In the genomic region with DNA sequence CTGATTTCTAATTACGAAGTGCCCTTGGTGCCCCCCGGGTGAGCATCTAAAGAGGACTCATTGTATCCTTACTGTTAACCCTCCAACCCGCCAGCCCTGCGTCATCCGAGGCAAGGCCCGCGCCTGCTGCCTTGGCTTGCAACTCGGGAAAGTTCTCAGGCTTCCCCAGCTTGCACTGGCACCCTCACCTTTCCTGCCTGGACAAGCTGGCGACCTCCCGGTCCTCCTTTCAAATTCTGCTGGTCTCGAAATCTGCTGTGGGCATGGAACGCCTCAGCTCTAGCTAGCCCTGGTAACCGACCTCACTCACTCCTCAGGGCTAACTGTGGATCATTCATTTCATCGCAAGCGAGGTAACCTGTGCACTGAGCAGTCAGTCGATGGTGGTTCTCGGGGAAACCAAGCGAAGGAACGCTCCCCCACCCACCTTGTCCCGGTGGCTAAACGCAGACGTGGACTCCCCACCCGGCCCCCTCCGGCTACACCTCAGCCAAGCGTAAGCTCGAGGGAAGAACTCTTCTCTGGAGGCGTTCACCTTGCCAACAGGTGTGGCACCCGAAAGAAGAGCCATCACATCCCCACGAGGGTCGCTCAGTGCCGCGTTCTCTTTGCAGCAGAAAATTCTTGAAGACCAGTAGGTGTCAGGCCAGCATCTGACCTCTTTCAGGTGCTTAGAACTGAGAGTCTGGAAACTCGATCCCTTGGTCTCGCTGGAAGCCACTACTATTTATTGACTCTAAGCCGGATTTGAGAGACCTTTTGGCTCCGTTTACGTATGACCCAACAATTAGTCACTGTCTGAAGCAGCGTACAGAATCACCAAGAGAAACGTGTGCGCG, we compare ENCODE assay signal across 8 mouse cellular contexts. TPM values are rescaled to one million over a fixed set of nuclear protein-coding genes. Genes with fewer than 3 reads are reported as not detected.
DNase-seq lines count a peak whose midpoint lies in the region; ATAC-seq and TF ChIP-seq lines count a peak whose summit lies in the region.

No protein-coding gene starts in this region.

- peak; percentile 43 for DNase-seq in ovary, adult 18-20 months (ENCODE audit: low spot score)
- DNase-seq in ovary, postnatal 10 days (ENCODE audit: low spot score), result no peak
- peak; percentile 47 for DNase-seq in retina, adult 2 months (ENCODE audit: low read depth, low spot score)
- no peak for DNase-seq in layer of hippocampus, postnatal 14 days (ENCODE audit: low spot score in 2 of 2)

- peak overlapping the region; percentile 89 for H3K4me2 ChIP-seq in forebrain, embryonic 12.5 days
- peak overlapping the region; percentile 93 for H3K4me2 ChIP-seq in intestine, embryonic 15.5 days (replicated peaks)
- H3K4me2 ChIP-seq in lung, embryonic 16.5 days (ENCODE audit: low read depth, low read length), result peak overlapping the region; percentile 95

- H3K4me1 ChIP-seq in bone marrow macrophage, adult 2 months (ENCODE audit: control insufficient read depth, insufficient read depth, low read length), result peaks cover 28% of the 10 kb centered on the region
- H3K4me1 ChIP-seq in forebrain, embryonic 12.5 days, result peaks cover 38% of the 10 kb centered on the region
- H3K4me1 ChIP-seq in intestine, embryonic 15.5 days (replicated peaks), result peaks cover 21% of the 10 kb centered on the region
- peaks cover 27% of the 10 kb centered on the region for H3K4me1 ChIP-seq in lung, embryonic 16.5 days (replicated peaks; ENCODE audit: control insufficient read depth, insufficient read depth, low read length)

- H3K9me3 ChIP-seq in forebrain, embryonic 12.5 days, result no peaks in the 10 kb centered on the region
- no peaks in the 10 kb centered on the region for H3K9me3 ChIP-seq in intestine, embryonic 15.5 days
- no peaks in the 10 kb centered on the region for H3K9me3 ChIP-seq in lung, embryonic 16.5 days (ENCODE audit: control insufficient read depth, low read length)

- no peak for TF ChIP-seq POLR2A in bone marrow macrophage, adult 2 months (IDR thresholded peaks at IDR 0.05; ENCODE audit: borderline replicate concordance, low read depth, low read length)

- under 1% methylated on average over 41 of the region's 41 CpGs for WGBS in forebrain, embryonic 12.5 days
- under 1% methylated on average over 41 of the region's 41 CpGs for WGBS in intestine, embryonic 15.5 days
- under 1% methylated on average over 41 of the region's 41 CpGs for WGBS in lung, embryonic 16.5 days

- no peak for ATAC-seq in forebrain, embryonic 12.5 days (ENCODE audit: low FRiP score)
- peak; percentile 6 for ATAC-seq in intestine, embryonic 15.5 days
- 0 out of 2 replicates have a peak, but pooled peaks have one; percentile 2 for ATAC-seq in lung, embryonic 16.5 days (ENCODE audit: low read depth)

- H3K36me3 ChIP-seq in forebrain, embryonic 12.5 days (replicated peaks), result no peaks in the 10 kb centered on the region
- no peaks in the 10 kb centered on the region for H3K36me3 ChIP-seq in intestine, embryonic 15.5 days
- no peaks in the 10 kb centered on the region for H3K36me3 ChIP-seq in lung, embryonic 16.5 days (ENCODE audit: control insufficient read depth, insufficient read depth, low read length)

- H3K4me3 ChIP-seq in bone marrow macrophage, adult 2 months (ENCODE audit: insufficient read depth, low read length), result peak overlapping the region; percentile 97
- H3K4me3 ChIP-seq in forebrain, embryonic 12.5 days (replicated peaks), result peak overlapping the region; percentile 80
- H3K4me3 ChIP-seq in intestine, embryonic 15.5 days (replicated peaks), result peak overlapping the region; percentile 91
- peak overlapping the region; percentile 88 for H3K4me3 ChIP-seq in lung, embryonic 16.5 days (ENCODE audit: low read length)

- peak overlapping the region; percentile 82 for H3K27ac ChIP-seq in bone marrow macrophage, adult 2 months (ENCODE audit: insufficient read depth, low read depth, low read length)
- H3K27ac ChIP-seq in forebrain, embryonic 12.5 days, result peak overlapping the region; percentile 95
- peak overlapping the region; percentile 91 for H3K27ac ChIP-seq in intestine, embryonic 15.5 days
- H3K27ac ChIP-seq in lung, embryonic 16.5 days (ENCODE audit: low read length), result peak overlapping the region; percentile 98

- H3K9ac ChIP-seq in forebrain, embryonic 12.5 days, result peak overlapping the region; percentile 79
- H3K9ac ChIP-seq in intestine, embryonic 15.5 days, result peak overlapping the region; percentile 60
- peak overlapping the region; percentile 96 for H3K9ac ChIP-seq in lung, embryonic 16.5 days (ENCODE audit: low read length)

- peaks cover 14% of the 10 kb centered on the region for H3K27me3 ChIP-seq in forebrain, embryonic 12.5 days
- H3K27me3 ChIP-seq in intestine, embryonic 15.5 days (replicated peaks), result no peaks in the 10 kb centered on the region
- no peaks in the 10 kb centered on the region for H3K27me3 ChIP-seq in lung, embryonic 16.5 days (ENCODE audit: control insufficient read depth, insufficient read depth, low read depth, low read length)

- no peak for TF ChIP-seq CTCF in bone marrow macrophage, adult 2 months (IDR thresholded peaks at IDR 0.05; ENCODE audit: low read depth, low read length)

RNA-seq across cellular contexts. Expression of gene Atxn1, which starts 1.0 kb away (rescaled TPM):
- polyA plus RNA-seq in bone marrow macrophage, adult 2 months (2012; ENCODE audit: insufficient read depth, insufficient read length, missing spikeins), result 23.0 and 24.5 TPM in 2 replicates
- polyA plus RNA-seq in forebrain, embryonic 12.5 days (2016; fragmentation: Nextera tagmentation; extraction: Ambion mirVana), result 3.7 and 4.0 TPM in 2 replicates
- 5.7 and 6.1 TPM in 2 replicates for polyA plus RNA-seq in intestine, embryonic 15.5 days (2015; fragmentation: Nextera tagmentation; extraction: Ambion mirVana)
- polyA plus RNA-seq in lung, embryonic 16.5 days (2015; fragmentation: Nextera tagmentation; extraction: Ambion mirVana), result 8.3 and 9.8 TPM in 2 replicates
- total RNA-seq in layer of hippocampus, postnatal 14 days (2021), result 100 to 1,000 TPM in 1 of 2 experiments, 10 to 100 TPM in 1; 92.4 to 124 TPM

Comparison
In these comparisons a context has a peak if more than half of its experiments do, and no peak if none do; other contexts are left out.
1. DNase-seq: peak in ovary, adult 18-20 months (single experiment) and retina, adult 2 months (single experiment); none in ovary, postnatal 10 days (single experiment) and layer of hippocampus, postnatal 14 days (0 of 2).
2. Peak in every context shown above with its lines, with median percentiles within 50 percentile points of each other: H3K27ac ChIP-seq, H3K4me3 ChIP-seq, H3K4me2 ChIP-seq and H3K9ac ChIP-seq.